Mouse (Mus musculus) CD4-positive, CD25-positive, alpha-beta regulatory T cell, adult 4 months (primary cell): ENCODE measurements at regions not wholly inside any gene's neighbourhood (a gene's known extent, or its start where the extent isn't known, plus 50 kb on each side); places are given as distances from the start of the nearest gene placed in this dataset.

Experiments
- ATAC-seq: one replicate; pipeline ENCODE4 v1.8.0; 2017

DNA sequence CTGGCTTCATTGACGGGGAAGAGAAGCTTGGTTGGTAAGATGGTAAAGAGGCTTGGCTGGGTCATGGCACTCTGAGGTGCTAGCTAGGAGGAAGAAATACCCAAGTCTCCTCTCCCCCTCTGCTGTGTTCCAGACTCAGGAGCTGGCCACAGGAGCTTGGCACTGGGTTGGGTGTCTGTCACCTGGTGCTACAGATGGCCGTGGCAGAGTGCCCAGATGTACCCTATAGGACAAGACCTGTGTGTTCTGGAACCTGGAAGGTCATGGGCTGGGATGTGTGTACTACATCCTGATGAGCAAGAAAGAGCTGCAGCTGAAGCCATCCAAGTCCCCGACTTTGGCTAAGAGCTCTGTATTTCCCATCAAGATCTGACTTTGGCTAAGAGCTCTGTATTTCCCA is 72.4 kb downstream of the Nupl2 start:
- no peak for ATAC-seq

DNA sequence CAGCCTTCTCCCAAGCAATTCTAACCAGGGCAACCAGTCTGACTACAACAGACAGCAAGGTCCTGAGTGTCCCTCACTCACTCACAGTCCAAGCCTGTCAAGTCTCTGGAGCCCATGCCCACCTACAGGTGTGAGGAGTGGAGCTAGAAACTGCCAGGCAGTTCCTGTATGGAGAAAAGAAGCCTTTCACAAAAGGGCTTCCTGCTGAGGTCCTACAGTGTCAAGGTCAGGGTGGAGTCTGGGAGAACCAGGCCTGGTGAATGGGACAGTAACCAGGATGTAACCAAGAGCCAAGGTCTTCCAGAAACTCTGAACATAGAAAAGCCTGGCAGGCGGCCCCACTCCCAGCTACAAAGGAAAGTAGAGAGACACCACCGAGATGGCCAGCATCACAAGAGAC is 74.2 kb downstream of the Nupl2 start:
- ATAC-seq = no peak

DNA sequence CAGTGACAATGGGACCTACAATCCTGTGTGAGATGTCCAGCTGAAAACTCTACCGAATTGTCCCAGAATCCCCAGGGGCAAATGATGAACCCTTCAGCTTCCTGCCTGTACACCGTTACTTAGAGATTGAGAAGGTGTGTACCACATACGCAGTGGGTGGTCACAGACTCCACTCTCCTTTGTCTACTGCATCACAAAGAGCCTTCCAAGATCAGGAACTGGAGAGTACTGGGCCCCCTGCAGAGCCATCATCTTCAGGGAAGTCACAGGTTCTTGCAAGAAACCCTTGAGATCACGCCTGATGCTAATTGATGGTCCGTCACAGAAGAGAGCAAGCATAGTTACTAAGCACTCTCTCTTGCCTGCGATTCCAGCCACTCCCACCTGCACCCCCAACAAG is 79.4 kb downstream of the Nupl2 start:
- no peak for ATAC-seq

DNA sequence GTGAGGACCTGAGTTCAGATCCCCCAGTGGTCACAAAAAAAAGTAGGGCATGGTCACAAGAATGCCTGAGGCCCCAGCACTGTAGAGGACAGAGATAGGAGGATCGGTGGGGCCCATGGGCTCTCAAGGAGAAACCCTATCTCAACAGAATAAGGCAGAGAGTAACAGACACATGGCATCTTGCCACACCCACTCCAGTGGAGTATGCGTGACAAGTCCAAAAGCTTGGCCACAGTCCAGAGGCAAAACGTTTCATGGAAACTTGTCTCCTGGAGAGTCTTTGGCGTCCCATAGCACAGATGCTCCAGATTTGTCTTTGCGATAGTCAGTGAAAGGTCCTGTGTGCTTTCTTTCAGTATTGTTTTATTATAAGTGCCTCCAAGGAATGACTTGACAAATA is 90.7 kb downstream of the Nupl2 start:
- no peak for ATAC-seq

DNA sequence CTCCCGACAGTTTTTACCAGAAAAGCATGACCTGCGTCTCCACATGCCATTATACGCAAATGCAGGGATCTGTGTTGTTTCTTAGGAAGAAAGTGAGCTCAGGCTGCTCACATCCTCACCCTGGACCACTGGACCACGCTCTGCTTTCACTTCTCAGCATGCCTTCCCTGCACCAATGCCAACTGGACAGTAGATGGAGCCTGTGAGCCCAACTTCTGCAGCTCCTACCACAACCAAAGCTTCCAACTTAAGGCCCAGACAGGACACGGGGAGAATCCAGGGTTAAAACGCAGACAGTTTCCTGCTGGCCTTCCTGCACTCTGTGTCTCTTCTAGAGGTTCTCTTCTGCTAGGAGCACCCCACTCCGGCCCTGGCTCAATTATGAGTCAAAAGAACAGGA is 90.3 kb downstream of the Kcnh2 start:
- ATAC-seq = peak; percentile 90

DNA sequence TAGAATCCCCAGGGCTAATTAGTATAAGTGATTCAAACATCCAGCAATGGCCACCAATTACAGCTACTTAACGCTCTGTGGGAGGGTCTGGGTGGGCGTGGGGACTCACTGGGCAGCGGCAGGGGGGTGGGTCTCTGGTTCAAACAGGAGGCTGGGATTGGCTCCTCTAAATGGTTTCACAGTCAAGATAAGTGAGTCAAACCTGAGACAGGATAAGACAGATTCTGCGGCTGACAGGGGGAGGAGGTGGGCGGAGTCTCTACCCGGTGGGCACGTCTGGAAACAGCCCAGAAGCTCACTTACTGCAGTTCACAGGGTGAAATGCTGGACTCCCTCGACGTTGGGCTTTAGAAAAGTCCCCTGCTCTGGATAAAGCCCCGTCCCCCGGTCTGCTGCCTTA is 89.3 kb downstream of the Kcnh2 start:
- ATAC-seq = no peak

DNA sequence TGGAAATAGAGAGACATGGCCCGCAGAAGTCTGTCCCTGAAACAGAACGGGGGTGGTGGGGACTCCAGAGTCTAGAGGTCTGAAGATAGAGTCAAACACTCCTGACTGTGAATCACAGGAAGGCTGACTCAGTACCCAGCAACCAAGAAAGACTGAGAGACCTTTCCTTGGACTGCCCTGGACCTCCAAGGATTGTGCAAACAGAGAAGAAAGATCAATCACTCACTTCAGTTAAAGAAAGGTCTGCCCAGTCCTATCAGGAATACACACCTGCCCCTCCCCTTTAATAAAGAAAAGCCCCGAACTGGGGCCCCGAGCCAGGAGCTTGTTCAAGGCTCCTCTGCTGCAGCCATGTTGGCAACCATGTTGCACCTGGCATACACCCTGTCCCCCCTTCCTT is 87.3 kb downstream of the Kcnh2 start:
- ATAC-seq = no peak

DNA sequence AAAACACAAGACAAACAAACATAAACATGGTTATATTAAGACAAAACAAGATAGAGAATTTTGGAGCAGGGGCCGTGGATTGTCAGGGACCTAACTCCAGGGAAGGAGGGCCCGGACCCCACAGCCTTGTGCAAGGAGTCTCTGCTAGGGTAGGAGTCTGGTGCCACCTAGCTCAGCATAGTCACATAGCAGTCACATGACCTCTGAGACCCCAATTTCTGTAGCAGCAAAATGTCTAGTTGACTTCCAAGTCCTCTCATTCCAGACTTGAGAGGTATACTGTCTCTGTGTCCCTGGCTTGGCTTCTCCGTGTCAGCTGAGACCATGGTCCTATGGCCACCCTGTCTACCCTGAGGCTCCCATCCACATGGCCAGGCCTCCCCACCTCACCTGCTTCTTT is 86.0 kb downstream of the Kcnh2 start:
- ATAC-seq = no peak

DNA sequence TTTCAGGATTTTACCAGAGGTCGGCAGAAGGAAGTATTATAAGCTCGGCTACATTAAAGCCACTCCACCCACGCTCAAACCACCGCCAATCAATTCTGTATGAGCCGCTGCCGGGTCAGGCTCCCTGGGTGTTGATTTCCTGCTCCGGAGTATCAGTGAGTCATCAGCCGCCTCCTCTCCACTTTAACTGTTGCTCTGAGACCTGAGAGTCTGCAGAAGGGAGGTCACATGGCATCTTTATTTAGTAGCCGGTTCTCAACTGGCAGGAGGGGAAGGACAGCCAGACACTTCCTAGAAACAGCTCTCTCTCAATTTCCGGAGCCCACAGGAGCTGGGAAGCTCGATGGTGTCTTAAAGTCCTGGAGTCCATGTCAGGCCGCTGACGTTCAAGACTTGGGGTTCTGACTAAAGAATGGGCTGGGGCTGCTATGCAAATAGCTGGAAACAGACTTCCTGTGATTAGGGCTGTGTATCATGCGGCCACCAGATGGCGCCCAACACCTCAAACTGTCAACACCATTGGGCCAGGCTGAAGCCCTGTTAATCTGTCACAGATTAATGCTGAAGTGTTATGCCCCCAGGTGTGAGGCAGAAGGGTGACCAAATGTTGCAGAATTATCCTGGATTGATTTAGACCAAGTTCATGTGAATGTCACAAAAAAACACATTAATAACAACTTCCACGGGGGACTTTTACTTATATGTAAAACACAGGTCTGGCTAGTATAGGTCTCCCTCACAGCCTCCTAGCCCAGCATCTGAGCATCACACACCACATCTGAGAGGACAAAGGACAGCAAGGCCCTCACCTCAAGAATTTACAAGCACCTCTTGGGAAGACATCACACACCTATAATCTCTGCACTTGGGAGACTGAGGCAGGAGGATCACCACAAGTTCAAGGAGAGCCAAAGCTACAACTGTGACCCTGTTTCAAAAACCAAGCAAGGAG is 84.8 kb downstream of the Kcnh2 start:
- peak; percentile 91 for ATAC-seq
